Mouse (Mus musculus): Measurements from ENCODE around the gene Gm45015. TPM values are rescaled to one million over a fixed set of nuclear protein-coding genes. Genes with fewer than 3 reads are reported as not detected.

The Gm45015 gene
- total RNA-seq (2021), result not detected
- long read RNA-seq, experiment 1, result 0 reads
- long read RNA-seq, experiment 2, result 0 reads

DNA sequence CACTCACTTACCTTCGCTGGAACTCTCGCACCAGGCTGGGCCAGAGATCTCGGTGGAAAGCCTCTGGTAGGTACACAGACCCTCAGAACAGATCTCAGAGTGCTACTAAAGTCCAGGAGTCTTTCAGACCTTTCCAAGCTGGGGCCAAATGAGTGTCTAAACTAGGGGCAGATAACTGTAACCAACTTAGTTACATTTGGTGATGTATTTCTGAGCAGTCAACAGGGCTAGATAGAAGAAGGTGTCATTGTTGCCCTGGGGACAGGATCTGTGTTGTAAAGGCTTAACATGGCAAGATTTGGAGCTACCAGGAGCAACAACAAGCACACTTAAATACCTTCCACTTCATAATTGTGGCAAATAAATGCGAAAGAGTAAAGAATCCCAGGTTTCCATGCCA is at the start of gene Gm45015:
Gene Gm45015, minus strand, starts transcription at position 101 of the 400 bp plus-strand sequence.
- Histone ChIP-seq H3K27ac (no peak within 1 kb of the TSS), H3K4me3 (no peak within 1 kb of the TSS)
- no peak for TF ChIP-seq CTCF (IDR thresholded peaks at IDR 0.05)
- intact Hi-C loops (cut with DNase I), result no loop called here
- no peak for DNase-seq (ENCODE audit: extremely low spot score in 1 of 2, low spot score in 2 of 2)

DNA sequence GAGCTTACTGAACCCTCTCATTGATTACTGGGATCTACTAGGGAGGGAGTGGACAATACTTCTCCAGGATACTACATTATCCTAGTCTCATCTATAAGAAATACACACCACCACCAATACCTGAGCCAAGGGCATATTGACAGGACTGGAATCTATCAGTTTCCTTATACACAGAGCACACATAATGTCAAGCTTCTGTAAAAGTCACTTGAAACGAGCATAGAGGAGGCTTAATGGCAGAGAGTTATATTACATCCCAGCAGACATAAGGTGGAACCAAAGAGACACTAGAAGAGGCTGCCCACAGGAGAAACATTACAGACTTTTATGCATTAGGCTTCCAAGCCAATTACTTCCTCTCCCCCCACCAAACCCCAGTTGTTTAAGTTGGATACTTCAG is 48.3 kb upstream of the Gm45015 start:
- Histone ChIP-seq H3K27ac (no peak overlapping the region), H3K4me3 (no peak overlapping the region)
- DNase-seq (ENCODE audit: extremely low spot score in 1 of 2, low spot score in 2 of 2), result no peak
- intact Hi-C loops (cut with DNase I), result no loop called here
- TF ChIP-seq CTCF (IDR thresholded peaks at IDR 0.05), result no peak

- no peak for TF ChIP-seq CTCF (IDR thresholded peaks at IDR 0.05)
- Histone ChIP-seq H3K27ac (no peak overlapping the region), H3K4me3 (no peak overlapping the region)
- intact Hi-C loops (cut with DNase I), result no loop called here
- peak in 1 of 2 experiments; percentile 8 for DNase-seq (ENCODE audit: extremely low spot score in 1 of 2, low spot score in 2 of 2)
Observed at GRCm38 (mm10) chrX:73384419-73384818, 47.8 kb upstream of the Gm45015 start.

DNA sequence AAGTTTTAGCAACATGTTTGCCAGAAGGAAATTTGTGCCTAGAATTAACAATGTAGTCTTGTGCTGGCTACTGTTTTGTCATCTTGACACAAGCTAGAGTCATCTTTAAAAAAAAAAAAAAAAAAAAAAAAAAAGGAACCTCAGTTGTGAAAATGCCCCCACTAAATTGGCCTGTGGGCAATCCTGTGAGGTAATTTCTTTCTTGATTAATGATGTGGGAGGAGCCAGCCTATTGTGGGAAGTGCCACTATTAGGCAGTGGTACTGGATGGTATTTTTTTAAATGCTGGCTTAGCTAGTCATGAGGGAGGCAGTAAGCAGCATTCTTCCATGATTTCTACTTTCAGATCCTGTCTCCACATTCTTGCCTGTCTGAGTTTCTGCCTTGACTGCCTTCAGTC is 26.7 kb upstream of the Gm45015 start:
- Histone ChIP-seq H3K27ac (no peak overlapping the region), H3K4me3 (no peak overlapping the region)
- intact Hi-C loops (cut with DNase I), result no loop called here
- DNase-seq (ENCODE audit: extremely low spot score in 1 of 2, low spot score in 2 of 2), result no peak
- TF ChIP-seq CTCF (IDR thresholded peaks at IDR 0.05), result no peak

DNA sequence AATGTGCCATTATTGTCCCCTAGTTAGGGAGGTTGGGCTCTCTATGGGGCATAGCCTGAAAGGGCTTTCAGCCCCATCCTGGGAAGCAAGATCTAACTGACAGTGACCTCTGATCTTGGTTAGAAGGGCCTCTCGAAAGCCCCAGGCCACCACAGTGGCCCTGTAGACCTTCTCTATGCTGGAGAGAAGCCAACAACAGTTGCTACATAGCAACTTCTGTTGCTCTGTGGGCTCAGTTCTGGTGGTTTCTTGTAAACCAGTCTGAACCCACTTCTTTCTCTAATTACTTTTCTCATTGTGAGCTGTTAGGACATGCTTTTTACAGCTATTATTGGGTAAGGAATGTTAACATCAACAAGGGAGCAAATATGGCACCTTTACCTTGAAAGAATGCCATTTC is 20.1 kb upstream of the Gm45015 start:
- intact Hi-C loops (cut with DNase I), result no loop called here
- Histone ChIP-seq H3K4me3 (no peak overlapping the region), H3K27ac (no peak overlapping the region)
- DNase-seq (ENCODE audit: extremely low spot score in 1 of 2, low spot score in 2 of 2), result no peak
- TF ChIP-seq CTCF (IDR thresholded peaks at IDR 0.05), result no peak

DNA sequence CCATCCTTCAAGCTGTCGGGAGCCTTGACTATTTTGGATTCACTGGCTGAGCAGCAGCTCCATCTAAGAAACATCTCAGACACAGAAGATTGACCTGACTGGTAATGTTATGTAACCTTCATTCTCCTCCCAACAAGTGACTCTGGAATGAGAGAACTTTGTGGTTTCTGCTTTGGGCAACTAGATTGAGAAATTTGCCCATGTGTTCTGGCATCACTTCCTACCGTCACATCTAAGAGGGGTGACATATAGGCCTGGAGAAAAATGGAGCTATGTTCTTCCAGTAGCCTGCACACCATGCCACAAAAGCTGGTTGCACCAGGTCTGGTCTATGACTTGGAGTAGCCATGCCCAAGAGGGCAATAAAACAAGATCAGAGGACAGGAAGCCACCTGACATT is 19.5 kb upstream of the Gm45015 start:
- Histone ChIP-seq H3K27ac (no peak overlapping the region), H3K4me3 (no peak overlapping the region)
- DNase-seq (ENCODE audit: extremely low spot score in 1 of 2, low spot score in 2 of 2), result no peak
- TF ChIP-seq CTCF (IDR thresholded peaks at IDR 0.05), result no peak
- intact Hi-C loops (cut with DNase I), result no loop called here

- Histone ChIP-seq H3K27ac (no peak overlapping the region), H3K4me3 (no peak overlapping the region)
- no peak for DNase-seq (ENCODE audit: extremely low spot score in 1 of 2, low spot score in 2 of 2)
- intact Hi-C loops (cut with DNase I), result no loop called here
- no peak for TF ChIP-seq CTCF (IDR thresholded peaks at IDR 0.05)
Observed at GRCm38 (mm10) chrX:73344346-73344745, 7.7 kb upstream of the Gm45015 start.

DNA sequence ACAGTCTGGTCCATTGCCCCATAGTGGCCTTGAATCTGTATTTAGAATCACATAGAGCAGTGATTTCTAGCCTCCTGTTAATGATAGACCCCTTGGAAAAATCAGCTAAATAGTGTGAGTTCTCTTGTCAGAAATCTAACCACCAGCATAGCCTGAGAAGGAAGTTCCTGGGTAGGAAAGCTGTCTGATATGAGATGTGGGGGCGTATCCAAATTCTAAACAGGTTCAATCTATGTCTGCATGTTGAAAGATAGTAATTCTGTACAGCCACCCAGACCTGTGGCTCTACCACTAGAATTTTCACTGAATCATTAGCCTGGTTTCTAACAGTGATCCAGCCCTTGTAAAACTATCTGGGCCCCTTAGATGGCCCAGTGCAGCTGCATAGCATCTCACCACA is 7.2 kb upstream of the Gm45015 start:
- TF ChIP-seq CTCF (IDR thresholded peaks at IDR 0.05), result no peak
- intact Hi-C loops (cut with DNase I), result loop anchor here (2.0 kb wide), 1 partner anchor 115 kb away; the partner anchor contains the start of gene F8a
- no peak overlapping the region for H3K27ac ChIP-seq
- DNase-seq (ENCODE audit: extremely low spot score in 1 of 2, low spot score in 2 of 2), result no peak
- H3K4me3 ChIP-seq, result no peak overlapping the region

DNA sequence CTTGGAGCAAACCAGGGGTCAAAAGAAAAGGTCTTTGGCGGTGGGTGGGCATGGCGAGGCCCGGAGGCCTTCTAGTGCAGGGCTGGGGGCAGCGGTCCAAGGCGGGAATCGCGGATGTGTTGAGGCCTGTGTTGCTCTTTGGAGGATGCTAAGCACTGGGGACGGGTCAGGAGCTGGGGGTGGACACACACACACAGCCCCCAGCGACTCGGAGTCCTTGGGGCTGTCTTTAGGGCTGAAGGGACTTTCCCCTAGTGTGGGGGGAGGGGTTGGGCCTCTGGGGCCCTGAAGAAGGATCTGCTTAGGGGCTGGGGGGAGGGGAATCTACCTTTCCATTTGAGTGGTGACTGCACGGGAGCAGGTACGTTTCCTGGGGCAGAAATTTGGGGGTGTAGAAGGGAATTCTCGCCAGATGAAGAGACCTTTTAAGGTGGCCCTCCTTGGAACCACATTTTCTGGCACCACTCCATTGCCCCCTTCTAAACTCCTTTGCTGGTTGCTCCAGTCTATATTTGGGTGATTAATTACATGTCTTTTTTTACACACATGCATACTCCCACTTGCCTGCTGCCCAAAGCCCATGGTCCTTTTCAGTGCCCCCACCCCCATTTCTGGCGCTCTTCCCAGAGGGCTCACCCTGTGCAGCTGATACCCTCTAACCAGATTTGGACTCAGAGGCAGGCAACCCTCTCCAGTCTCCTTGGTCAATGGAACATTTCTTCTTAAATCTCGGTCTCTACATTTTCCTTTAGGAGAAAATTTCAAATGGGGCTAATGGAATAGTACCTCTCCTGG is 6.5 kb upstream of the Gm45015 start:
- Histone ChIP-seq H3K27ac (peak overlapping the region; percentile 65; the same call in 1 of the 2 replicates), H3K4me3 (peak overlapping the region; percentile 60)
- intact Hi-C loops (cut with DNase I), result loop anchor here (2.0 kb wide), 1 partner anchor 114 kb away; the partner anchor contains the start of gene F8a
- no peak for TF ChIP-seq CTCF (IDR thresholded peaks at IDR 0.05)
- DNase-seq (ENCODE audit: extremely low spot score in 1 of 2, low spot score in 2 of 2), result no peak

GRCm38 (mm10) chrX:73342483-73342895 is 5.8 kb upstream of the Gm45015 start, which contains the start of gene Zfp275:
Gene Zfp275 (plus strand): TSS chrX:73342621.
- DNase-seq (ENCODE audit: extremely low spot score in 1 of 2, low spot score in 2 of 2), result peak; percentile 71 to 77
- peak within 1 kb of the TSS; percentile 60 for H3K4me3 ChIP-seq
- peak within 1 kb of the TSS; percentile 65; the same call in 1 of the 2 replicates for H3K27ac ChIP-seq
- intact Hi-C loops (cut with DNase I), result loop anchor here (2.0 kb wide), 1 partner anchor 114 kb away; the partner anchor contains the start of gene F8a
- no peak for TF ChIP-seq CTCF (IDR thresholded peaks at IDR 0.05)

- intact Hi-C loops (cut with DNase I), result loop anchor here (2.0 kb wide), 1 partner anchor 113 kb away; the partner anchor contains the start of gene F8a
- no peak for TF ChIP-seq CTCF (IDR thresholded peaks at IDR 0.05)
- Histone ChIP-seq H3K27ac (no peak overlapping the region; the same call in 1 of the 2 replicates), H3K4me3 (peak overlapping the region; percentile 60)
- DNase-seq (ENCODE audit: extremely low spot score in 1 of 2, low spot score in 2 of 2), result no peak
Observed at GRCm38 (mm10) chrX:73342068-73342467, 5.4 kb upstream of the Gm45015 start.

GRCm38 (mm10) chrX:73341473-73341872 is 4.8 kb upstream of the Gm45015 start:
- no peak for TF ChIP-seq CTCF (IDR thresholded peaks at IDR 0.05)
- no peak for DNase-seq (ENCODE audit: extremely low spot score in 1 of 2, low spot score in 2 of 2)
- Histone ChIP-seq H3K27ac (no peak overlapping the region), H3K4me3 (no peak overlapping the region)
- intact Hi-C loops (cut with DNase I), result no loop called here

Measured in left cerebral cortex, adult 2 months (tissue).